Mouse (Mus musculus) monocyte, adult 2 months (primary cell): ENCODE results near the gene D430019H16Rik.

ENCODE experiments used
- DNase-seq, 2 experiments: peaks; one replicate each; pipeline ENCODE4 v3.0.0; 2022; ENCODE audit warnings: low spot score in 2 of 2, low read depth in 1 of 2

The D430019H16Rik gene

GRCm38 (mm10) chr12:105535968-105536760 lies 82.5 kb downstream of the D430019H16Rik start:
- no peak for DNase-seq

- DNase-seq: no peak
Measured at GRCm38 (mm10) chr12:105537162-105537561, 83.5 kb downstream of the D430019H16Rik start.

GRCm38 (mm10) chr12:105539649-105540048 lies 86.0 kb downstream of the D430019H16Rik start:
- DNase-seq: peak; percentile 23 to 24

GRCm38 (mm10) chr12:105541590-105542402 lies 88.1 kb downstream of the D430019H16Rik start:
- no peak for DNase-seq

- DNase-seq: no peak
Measured at GRCm38 (mm10) chr12:105542513-105542912, 88.9 kb downstream of the D430019H16Rik start.
